Mouse (Mus musculus): ENCODE results near the gene Tubgcp4.

Gene Tubgcp4

GRCm38 (mm10) chr2:121195466-121195865, 25.0 kb downstream of the Tubgcp4 start:
- no peak for DNase-seq (ENCODE audit: low read depth, low spot score)

GRCm38 (mm10) chr2:121204276-121204675, 33.8 kb downstream of the Tubgcp4 start:
- no peak for DNase-seq (ENCODE audit: low read depth, low spot score)

- DNase-seq (ENCODE audit: low read depth, low spot score), result no peak
Observed at GRCm38 (mm10) chr2:121206541-121206940, 36.1 kb downstream of the Tubgcp4 start.

DNA sequence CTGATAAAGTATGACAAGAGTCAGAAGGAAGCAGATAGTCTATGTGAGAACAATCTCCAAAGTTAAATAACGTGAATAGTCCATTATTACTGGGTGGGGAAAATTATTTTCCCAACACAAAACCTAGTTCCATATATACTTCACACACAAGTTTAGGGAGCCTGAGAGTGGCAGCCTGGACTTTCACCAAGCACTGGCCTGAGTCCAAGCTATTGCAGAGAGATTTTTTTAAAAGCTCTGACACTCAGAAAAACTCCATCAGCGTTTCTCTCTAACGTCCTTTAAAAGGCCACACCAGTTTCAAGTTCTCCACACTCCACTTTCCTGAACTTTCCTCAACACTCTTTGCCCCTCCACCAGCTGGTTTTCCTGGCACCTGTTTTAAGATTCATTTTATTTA, 44.0 kb downstream of the Tubgcp4 start:
- DNase-seq (ENCODE audit: low read depth, low spot score), result no peak

- no peak for DNase-seq (ENCODE audit: low read depth, low spot score)
Observed at GRCm38 (mm10) chr2:121219177-121219576, 48.7 kb downstream of the Tubgcp4 start.

GRCm38 (mm10) chr2:121219994-121220393, 49.5 kb downstream of the Tubgcp4 start:
- DNase-seq (ENCODE audit: low read depth, low spot score), result no peak

DNA sequence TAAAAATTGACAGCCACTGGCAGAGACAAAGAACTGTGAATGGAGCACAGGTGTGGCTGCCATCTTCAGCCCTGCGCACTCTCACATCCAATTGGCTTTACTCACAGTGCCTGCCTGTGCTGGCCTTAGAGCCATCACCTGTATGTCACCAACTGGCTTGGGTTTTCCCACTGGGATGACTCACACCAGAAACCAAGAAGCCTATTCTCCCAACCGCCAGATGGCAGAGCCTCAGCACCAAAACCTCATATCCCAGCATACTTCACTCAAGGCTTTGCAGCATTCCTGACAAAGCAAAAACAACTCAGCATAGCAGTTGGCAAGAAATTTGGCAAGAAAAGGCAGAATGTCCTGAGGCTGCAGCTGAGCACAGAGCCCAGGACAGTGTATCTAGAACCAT, 52.6 kb downstream of the Tubgcp4 start:
- no peak for DNase-seq (ENCODE audit: low read depth, low spot score)

DNA sequence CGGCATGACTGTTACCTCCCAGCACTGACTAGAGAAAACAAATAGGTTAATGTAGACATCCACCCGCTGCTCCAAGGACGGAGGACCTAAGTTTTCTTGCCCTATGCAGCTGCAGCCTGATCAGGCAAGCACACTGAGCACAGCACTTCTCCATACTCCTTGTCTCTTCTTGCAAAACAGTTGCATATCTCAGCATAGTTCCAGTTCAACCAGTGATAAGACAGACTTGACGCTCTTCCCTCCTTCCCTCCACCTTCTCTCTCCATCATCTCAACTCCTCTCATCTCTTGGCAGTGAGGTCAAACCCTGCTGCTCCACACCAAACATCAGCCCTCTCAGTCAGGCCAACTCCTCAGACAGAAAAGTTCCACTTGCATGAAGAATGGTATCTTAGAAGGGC, 57.7 kb downstream of the Tubgcp4 start:
- DNase-seq (ENCODE audit: low read depth, low spot score), result no peak

DNA sequence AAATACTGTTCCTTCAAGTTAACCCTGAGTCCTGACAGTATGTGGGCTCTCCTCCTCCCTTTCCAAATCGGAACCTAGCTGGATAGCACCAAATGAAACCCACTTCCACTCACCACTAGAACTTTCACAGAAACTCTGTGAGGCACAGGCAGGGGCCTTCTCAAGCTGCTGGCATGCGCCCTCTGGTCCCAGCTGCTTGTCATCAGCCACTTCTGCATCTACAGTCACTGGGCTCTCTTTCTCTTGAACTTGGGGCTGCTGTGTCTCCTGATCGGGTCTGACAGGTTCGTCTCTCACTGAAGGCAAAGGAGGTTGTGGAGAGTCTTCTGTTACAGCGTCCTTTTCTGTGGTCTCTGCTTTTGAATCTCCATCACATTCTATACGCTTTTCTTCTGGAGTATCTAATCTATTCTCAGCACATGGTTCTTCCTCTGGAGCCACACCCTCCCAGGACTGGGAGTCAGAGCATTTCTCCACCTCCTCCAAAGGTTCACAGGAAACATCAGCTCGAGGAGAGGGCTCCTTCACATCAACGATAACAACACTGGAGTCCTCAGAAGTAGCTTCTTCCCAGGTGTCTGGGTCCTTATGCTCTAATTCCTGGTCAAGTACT, 65.1 kb downstream of the Tubgcp4 start:
- no peak for DNase-seq (ENCODE audit: low read depth, low spot score)

GRCm38 (mm10) chr2:121239426-121239825, 69.0 kb downstream of the Tubgcp4 start:
- DNase-seq (ENCODE audit: low read depth, low spot score), result no peak

GRCm38 (mm10) chr2:121244099-121244498, 73.6 kb downstream of the Tubgcp4 start:
- DNase-seq (ENCODE audit: low read depth, low spot score), result no peak
